Mouse (Mus musculus): Measurements from ENCODE around the gene Myrf. TPM values are rescaled to one million over a fixed set of nuclear protein-coding genes. Genes with fewer than 3 reads are reported as not detected.

Gene Myrf
- total RNA-seq, 1 experiment from 2014 or later: not detected

DNA sequence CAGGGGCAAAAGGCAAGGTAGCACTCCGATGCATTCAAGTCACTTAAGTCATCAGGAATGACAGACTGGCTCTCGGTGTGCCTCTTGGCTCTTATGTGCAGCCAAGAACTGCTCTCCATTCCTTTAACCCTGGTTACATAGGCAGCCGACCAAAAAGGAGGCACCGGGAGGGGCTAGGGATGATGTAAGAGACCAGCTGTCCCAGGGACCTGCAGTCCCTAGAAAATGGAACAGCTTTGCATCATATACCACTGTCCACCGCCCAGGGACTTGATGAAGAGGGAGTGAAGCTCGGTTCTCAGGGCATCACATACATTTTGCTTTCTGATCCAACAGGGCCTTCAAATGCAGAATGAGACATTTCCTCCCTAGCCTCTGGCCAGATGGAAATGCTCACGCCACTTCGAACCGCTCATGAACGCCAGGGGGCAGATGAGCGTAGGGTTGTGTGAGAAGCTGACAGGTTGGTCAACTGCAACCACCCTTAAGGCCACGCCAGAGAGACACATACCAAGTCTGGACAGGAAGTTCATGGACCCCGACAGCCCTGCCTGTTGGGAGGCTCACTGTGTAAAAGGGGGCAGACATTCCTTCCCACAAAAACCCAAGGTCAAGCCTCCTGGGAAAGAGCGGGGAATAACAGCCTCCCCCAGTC is 25.8 kb upstream of the Myrf start:
- peak in 1 of 2 experiments; percentile 51; a peak in 3 of 4 replicates for ATAC-seq (replicated peaks in 1 of 2; ENCODE audit: insufficient read depth in 1 of 2, low FRiP score in 2 of 2, low TSS enrichment in 1 of 2, low read depth in 1 of 2, poor library complexity in 2 of 2, severe bottlenecking in 2 of 2)

DNA sequence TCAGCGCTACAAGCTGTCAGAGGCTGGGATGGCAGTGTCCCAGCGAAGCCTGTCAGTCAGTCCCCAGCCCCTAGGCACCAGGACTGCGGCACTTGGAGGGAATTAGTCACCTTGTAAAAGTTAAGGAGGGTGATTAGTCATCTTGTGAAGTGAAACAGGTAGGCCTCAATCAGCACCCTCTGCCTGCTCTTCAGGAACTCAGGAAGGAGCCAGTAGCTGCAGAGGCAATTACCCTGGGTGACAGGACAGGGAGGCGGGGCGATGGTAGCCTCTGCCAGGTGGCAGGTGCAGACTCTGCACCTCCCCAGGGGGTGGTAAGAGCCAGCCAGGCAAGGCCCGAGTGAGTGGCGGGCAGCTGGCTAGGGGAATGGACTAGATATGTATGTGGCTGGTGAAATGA is 20.8 kb upstream of the Myrf start:
- ATAC-seq (replicated peaks in 1 of 2; ENCODE audit: insufficient read depth in 1 of 2, low FRiP score in 2 of 2, low TSS enrichment in 1 of 2, low read depth in 1 of 2, poor library complexity in 2 of 2, severe bottlenecking in 2 of 2): no peak

DNA sequence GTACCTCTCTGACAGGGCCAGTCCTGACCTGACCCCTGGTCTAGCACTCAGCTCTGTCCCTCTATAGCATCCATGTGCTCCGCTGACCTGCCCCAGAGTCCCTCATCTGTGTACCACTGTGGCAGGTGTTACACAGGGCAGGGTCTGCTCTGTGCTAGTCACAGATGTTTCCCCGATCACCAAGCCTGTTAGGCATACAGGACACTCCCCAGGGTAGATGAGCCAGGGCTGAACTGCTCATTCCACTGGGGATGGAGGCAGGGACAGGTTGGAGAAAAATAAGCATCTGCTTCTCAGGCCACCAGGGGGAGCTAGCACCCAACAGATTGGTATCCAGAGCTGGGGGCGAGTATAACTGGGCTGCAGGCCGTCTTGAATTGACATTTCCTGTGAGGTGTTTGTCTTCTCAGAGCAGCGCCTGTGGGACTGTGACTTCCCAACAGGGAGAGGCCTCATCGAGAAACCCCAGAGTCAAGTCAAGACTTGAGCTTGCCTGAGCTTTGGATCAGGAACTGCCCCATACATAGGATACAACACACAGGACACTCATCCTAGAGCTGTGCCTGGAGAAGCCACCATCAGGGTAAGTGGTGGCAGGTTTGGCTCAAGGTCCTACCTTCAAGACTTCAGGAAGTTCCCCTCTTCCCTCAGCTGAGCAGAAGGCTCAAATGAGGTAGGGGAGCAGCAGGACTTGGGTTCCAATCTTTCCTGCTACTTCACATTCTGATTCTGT is 17.9 kb upstream of the Myrf start:
- peak in 1 of 2 experiments; percentile 78; a peak in 2 of 4 replicates for ATAC-seq (replicated peaks in 1 of 2; ENCODE audit: insufficient read depth in 1 of 2, low FRiP score in 2 of 2, low TSS enrichment in 1 of 2, low read depth in 1 of 2, poor library complexity in 2 of 2, severe bottlenecking in 2 of 2)

- no peak for ATAC-seq (replicated peaks in 1 of 2; ENCODE audit: insufficient read depth in 1 of 2, low FRiP score in 2 of 2, low TSS enrichment in 1 of 2, low read depth in 1 of 2, poor library complexity in 2 of 2, severe bottlenecking in 2 of 2)
Observed at GRCm38 (mm10) chr19:10248128-10248527, 7.6 kb upstream of the Myrf start.

- ATAC-seq (replicated peaks in 1 of 2; ENCODE audit: insufficient read depth in 1 of 2, low FRiP score in 2 of 2, low TSS enrichment in 1 of 2, low read depth in 1 of 2, poor library complexity in 2 of 2, severe bottlenecking in 2 of 2): no peak
Observed at GRCm38 (mm10) chr19:10247165-10247564, 6.6 kb upstream of the Myrf start.

DNA sequence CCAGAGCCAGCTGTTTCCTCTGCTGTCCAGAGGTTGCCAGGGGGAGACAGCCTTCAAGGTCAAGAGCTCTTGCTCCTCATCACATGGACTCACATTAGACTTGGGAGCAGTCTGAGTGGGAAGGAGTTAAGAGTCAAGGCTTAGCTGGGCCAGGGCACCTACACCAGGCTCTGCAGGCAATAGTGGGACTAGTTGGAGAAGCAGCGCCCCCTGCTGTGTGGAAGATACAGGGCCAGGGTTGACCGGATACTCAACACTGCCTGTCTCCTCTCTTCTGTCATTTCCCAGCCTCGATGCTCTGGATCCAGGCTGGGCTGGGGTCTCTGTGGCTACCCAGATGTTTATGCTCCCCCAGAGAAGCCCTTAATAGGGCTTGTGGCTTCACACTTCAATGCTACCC is 3.6 kb upstream of the Myrf start:
- ATAC-seq (replicated peaks in 1 of 2; ENCODE audit: insufficient read depth in 1 of 2, low FRiP score in 2 of 2, low TSS enrichment in 1 of 2, low read depth in 1 of 2, poor library complexity in 2 of 2, severe bottlenecking in 2 of 2): peak; percentile 29 to 30; a peak in 1 of 4 replicates

DNA sequence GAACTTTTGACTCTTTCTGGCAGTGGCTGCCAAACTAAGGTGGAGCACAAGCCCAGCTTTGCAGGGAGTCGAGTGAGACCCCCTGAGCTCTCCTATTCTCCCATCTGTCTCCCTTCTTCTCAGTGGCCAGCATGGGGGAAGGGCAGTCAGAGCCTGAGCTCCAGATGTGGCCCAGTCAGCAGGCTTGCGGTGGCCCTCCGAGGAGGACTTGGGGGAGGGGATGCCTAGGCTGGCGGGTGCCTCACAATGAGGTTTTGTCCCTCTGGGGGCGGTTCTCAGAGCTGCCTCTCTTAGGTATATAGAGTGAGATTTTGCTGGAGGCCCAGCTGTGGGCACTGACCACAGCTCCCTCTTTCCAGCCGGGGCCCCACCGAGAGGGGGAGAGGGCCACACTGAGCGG is 2.4 kb upstream of the Myrf start:
- no peak for ATAC-seq (replicated peaks in 1 of 2; ENCODE audit: insufficient read depth in 1 of 2, low FRiP score in 2 of 2, low TSS enrichment in 1 of 2, low read depth in 1 of 2, poor library complexity in 2 of 2, severe bottlenecking in 2 of 2)

GRCm38 (mm10) chr19:10239975-10240653 is 434 bp downstream of the Myrf start:
- peak; percentile 17 to 34; a peak in 2 of 4 replicates for ATAC-seq (replicated peaks in 1 of 2; ENCODE audit: insufficient read depth in 1 of 2, low FRiP score in 2 of 2, low TSS enrichment in 1 of 2, low read depth in 1 of 2, poor library complexity in 2 of 2, severe bottlenecking in 2 of 2)

DNA sequence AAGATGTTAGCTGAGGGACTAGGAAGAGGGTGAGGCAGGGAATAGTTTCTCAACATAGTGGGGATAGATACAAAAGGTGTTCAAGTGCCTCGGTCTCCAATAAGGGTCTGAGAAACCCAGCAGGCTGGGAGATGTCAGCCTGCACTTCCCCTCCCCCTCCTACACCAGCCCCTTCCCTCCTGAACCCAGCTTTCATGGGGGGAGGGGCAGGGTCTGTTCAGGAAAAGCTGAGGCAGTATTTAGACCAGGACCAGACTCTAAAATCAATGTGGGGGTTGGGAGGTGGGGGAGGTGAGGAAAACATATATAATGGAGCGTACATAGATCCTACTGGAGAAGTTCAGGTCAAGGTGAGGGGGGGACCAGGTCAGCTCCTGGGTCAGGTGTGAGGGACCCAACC is 1.1 kb downstream of the Myrf start:
- no peak for ATAC-seq (replicated peaks in 1 of 2; ENCODE audit: insufficient read depth in 1 of 2, low FRiP score in 2 of 2, low TSS enrichment in 1 of 2, low read depth in 1 of 2, poor library complexity in 2 of 2, severe bottlenecking in 2 of 2)

DNA sequence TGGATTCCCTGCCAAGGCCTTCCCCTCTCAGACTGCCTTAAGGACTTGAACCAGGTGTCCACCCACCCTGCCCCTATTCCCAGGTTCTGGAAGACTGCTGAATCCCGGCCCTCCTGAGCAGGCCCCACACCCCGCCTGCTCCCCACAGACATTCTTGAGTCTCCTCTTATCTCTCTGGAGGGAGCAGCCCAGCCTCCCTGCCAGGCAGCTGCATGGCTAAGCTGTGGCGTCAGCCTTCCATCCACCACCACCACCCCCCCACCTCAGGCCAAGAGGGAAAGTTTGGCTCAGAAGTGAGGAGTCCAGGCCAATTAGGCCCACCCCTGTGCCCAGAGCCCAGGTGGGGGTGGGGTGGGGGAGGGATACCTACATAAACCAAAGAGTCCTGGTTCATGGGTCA is 2.1 kb downstream of the Myrf start:
- ATAC-seq (replicated peaks in 1 of 2; ENCODE audit: insufficient read depth in 1 of 2, low FRiP score in 2 of 2, low TSS enrichment in 1 of 2, low read depth in 1 of 2, poor library complexity in 2 of 2, severe bottlenecking in 2 of 2): no peak

GRCm38 (mm10) chr19:10235784-10236565 is 4.6 kb downstream of the Myrf start:
- no peak for ATAC-seq (replicated peaks in 1 of 2; ENCODE audit: insufficient read depth in 1 of 2, low FRiP score in 2 of 2, low TSS enrichment in 1 of 2, low read depth in 1 of 2, poor library complexity in 2 of 2, severe bottlenecking in 2 of 2)

- ATAC-seq (replicated peaks in 1 of 2; ENCODE audit: insufficient read depth in 1 of 2, low FRiP score in 2 of 2, low TSS enrichment in 1 of 2, low read depth in 1 of 2, poor library complexity in 2 of 2, severe bottlenecking in 2 of 2): no peak
Observed at GRCm38 (mm10) chr19:10232327-10233017, 8.1 kb downstream of the Myrf start.

- ATAC-seq (replicated peaks in 1 of 2; ENCODE audit: insufficient read depth in 1 of 2, low FRiP score in 2 of 2, low TSS enrichment in 1 of 2, low read depth in 1 of 2, poor library complexity in 2 of 2, severe bottlenecking in 2 of 2): no peak
Observed at GRCm38 (mm10) chr19:10231871-10232270, 8.7 kb downstream of the Myrf start.

DNA sequence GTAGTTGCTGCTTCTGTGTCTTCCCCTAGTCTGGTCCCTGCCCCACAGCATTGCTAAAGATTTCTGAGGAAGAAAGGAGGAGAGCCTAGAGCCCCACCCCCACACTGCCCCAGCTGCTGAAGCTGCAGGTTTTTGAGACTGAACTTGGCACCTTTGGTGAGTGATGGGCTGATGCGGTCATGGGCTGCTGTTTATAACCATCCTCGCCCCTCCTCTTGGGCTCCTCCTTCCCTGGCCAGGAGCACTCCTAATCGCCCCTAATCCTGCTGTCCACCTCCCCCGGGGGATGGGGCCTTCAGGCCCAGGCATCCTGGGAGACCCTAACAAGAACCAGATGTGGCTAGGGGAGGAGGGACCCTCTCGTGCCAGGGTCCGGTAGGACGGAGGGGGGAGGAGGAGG is 9.5 kb downstream of the Myrf start:
- no peak for ATAC-seq (replicated peaks in 1 of 2; ENCODE audit: insufficient read depth in 1 of 2, low FRiP score in 2 of 2, low TSS enrichment in 1 of 2, low read depth in 1 of 2, poor library complexity in 2 of 2, severe bottlenecking in 2 of 2)

DNA sequence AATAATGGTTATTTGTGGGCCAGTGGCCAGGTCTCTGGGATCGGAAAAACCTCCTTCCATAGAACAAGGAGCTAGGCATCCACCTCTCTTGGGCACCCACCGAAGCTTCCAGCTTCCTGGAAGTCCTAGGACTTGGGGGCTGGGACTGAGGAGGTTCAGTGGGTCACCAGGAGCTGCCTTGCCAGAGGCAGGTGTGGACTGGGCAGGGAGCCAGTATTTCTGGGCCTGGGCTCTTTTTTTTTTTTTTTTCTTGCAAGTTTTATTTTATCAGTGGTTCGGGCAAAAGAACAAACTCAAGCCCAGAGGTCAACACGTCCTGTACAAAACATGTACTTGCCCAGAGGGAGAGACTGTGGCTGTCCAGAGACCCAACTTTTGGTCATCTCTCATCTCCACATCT is 14.8 kb downstream of the Myrf start:
- ATAC-seq (replicated peaks in 1 of 2; ENCODE audit: insufficient read depth in 1 of 2, low FRiP score in 2 of 2, low TSS enrichment in 1 of 2, low read depth in 1 of 2, poor library complexity in 2 of 2, severe bottlenecking in 2 of 2): no peak

DNA sequence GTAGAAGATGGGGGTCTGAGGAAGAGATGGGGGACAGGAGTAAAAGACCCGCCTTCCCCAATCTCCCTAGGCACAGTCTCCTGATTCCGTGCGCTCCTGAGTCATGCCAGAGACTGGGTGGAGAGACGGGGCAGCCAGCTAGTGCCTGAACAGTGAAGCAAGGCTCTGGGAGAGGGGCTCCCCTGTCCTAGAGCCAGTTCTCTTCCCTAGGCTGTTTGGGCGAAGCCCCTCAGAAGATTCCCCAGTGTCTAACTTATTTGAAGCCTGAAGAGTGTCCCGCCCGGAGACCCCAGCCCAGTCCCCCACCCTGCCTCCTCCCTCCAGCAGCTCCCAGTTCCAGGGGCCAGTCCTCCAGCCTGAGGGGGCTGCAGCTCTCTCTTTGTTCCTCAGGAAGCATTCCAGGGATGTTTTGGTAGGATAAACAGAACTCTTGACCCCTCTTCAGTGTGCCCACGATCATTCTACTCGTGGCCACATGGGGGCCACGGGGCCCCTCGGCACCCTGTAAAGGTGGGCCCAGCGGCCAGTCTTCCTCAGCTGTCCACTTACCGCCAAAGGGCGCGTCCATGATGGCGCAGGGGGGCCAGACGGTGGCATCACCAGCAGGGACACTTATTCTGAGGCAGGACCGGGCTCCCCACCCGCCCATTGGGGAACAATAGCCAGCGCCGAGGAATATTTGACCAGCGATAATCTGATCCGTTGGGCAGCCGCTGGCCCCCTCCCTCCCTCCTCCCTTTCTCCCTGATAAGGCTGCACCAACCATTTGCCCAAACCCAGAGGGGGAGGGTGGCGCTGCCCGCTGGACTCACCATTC is 15.7 kb downstream of the Myrf start:
- ATAC-seq (replicated peaks in 1 of 2; ENCODE audit: insufficient read depth in 1 of 2, low FRiP score in 2 of 2, low TSS enrichment in 1 of 2, low read depth in 1 of 2, poor library complexity in 2 of 2, severe bottlenecking in 2 of 2): no peak
